Mouse (Mus musculus): ENCODE data around the gene Catsper3. TPM values are rescaled to one million over a fixed set of nuclear protein-coding genes. Genes with fewer than 3 reads are reported as not detected.

Catsper3 gene
- total RNA-seq, 2 experiments from 2014 or later = 0.34 TPM; not detected in 1

GRCm38 (mm10) chr13:55848604-55849190, 64.3 kb downstream of the Catsper3 start:
- DNase-seq (ENCODE audit: extremely low spot score in 1 of 2, low spot score in 1 of 2) = no peak

GRCm38 (mm10) chr13:55850726-55851125, 66.4 kb downstream of the Catsper3 start:
- no peak for DNase-seq (ENCODE audit: extremely low spot score in 1 of 2, low spot score in 1 of 2)

GRCm38 (mm10) chr13:55852205-55852604, 67.8 kb downstream of the Catsper3 start:
- DNase-seq (ENCODE audit: extremely low spot score in 1 of 2, low spot score in 1 of 2) = no peak

GRCm38 (mm10) chr13:55855793-55856192, 71.4 kb downstream of the Catsper3 start:
- DNase-seq (ENCODE audit: extremely low spot score in 1 of 2, low spot score in 1 of 2) = no peak

- no peak for DNase-seq (ENCODE audit: extremely low spot score in 1 of 2, low spot score in 1 of 2)
Measured at GRCm38 (mm10) chr13:55858463-55858862, 74.1 kb downstream of the Catsper3 start.

Other genes starting within 250 kb of the Catsper3 start
- gene Ddx41, start 247.9 kb upstream of the Catsper3 start, total RNA-seq (2021) = 10 to 100 TPM; 50.7 to 57.2 TPM
- 10 to 100 TPM; 66.4 to 87.5 TPM for gene Fam193b, start 213.4 kb upstream of the Catsper3 start, total RNA-seq (2021)
- 100 to 1,000 TPM; 132 to 143 TPM for gene Tmed9, start 210.8 kb upstream of the Catsper3 start, total RNA-seq (2021)
- 10 to 100 TPM; 26.0 to 26.7 TPM for gene B4galt7, start 184.7 kb upstream of the Catsper3 start, total RNA-seq (2021)
- 10 to 100 TPM; 47.9 to 49.0 TPM for gene Caml, start 161.6 kb upstream of the Catsper3 start, total RNA-seq (2021)
- gene Ddx46, start 149.5 kb upstream of the Catsper3 start, total RNA-seq (2021) = 10 to 100 TPM; 41.6 to 55.5 TPM
- 10 to 100 TPM; 79.8 to 81.6 TPM for gene B230219D22Rik, start 91.4 kb upstream of the Catsper3 start, total RNA-seq (2021)
- 10 to 100 TPM; 68.8 to 81.2 TPM for gene Txndc15, start 69.9 kb upstream of the Catsper3 start, total RNA-seq (2021)
- gene Pcbd2, start 57.2 kb upstream of the Catsper3 start, total RNA-seq (2021) = 10 to 100 TPM; 30.9 to 40.2 TPM
- gene Pitx1, start 51.6 kb downstream of the Catsper3 start, total RNA-seq (2021) = not detected

Measured in layer of hippocampus, postnatal 25 days (tissue).